Mouse (Mus musculus): Measurements from ENCODE around the gene AL607142.1. TPM values are rescaled to one million over a fixed set of nuclear protein-coding genes. Genes with fewer than 3 reads are reported as not detected.

AL607142.1 gene
- polyA plus RNA-seq, 1 experiment from 2014 or later: not detected

DNA sequence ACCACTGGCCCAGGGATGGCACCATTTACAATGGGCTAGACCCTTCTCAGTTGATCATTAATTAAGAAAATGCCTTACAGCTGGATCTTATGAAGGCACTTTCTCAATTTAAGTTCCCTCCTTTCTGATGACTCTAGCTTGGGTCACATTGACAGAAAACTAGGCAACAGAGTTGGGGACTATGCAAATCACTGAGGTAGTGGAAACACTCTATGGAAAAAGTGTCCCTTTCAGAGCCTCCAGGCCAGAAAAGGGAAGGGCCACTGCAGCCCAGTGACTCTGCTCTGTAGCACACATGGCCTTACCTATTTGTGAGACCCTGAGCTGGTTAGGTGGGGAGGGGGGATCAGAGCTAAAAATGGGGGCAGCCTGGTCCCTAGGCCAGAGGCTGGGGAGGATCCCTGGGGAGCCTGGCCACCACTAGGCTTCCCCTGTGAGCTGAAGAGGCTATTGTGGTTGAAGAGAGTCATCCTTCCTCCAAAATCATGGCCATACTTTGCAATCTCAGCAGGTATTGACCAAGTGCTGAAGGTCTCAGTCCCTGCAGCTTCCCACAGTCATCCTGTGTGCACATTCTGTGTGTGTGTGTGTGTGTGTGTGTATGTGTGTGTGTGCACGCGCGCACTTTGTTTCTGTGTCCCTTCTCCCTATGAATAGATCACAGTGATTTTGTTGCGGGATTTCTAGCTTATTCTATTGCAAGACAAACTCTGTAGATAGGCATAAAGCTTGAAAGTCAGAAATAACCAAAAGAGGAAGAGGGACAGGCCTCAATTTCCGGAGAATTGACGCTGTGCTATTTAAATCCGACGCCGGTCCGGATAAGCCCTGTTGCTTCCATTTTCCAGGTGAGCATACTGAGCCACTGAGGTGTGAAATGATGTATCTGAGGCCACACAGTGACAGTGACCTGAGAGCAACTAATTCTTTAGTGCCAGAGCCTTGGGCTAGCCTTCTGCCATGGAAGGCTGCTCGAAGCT, 11.5 kb upstream of the AL607142.1 start:
- no peak overlapping the region for H3K9ac ChIP-seq (ENCODE audit: low read depth, low read length)
- H3K4me3 ChIP-seq (replicated peaks; ENCODE audit: low read depth, low read length): no peak overlapping the region
- no peak overlapping the region for H3K27ac ChIP-seq
- H3K27me3 ChIP-seq (ENCODE audit: insufficient read depth, low read length): no peaks in the 10 kb centered on the region
- ATAC-seq (replicated peaks; ENCODE audit: low FRiP score, low read depth) (no peak), DNase-seq (ENCODE audit: low spot score) (no peak)
- H3K4me2 ChIP-seq (ENCODE audit: low read length): no peak overlapping the region
- TF ChIP-seq CTCF (IDR thresholded peaks at IDR 0.05; ENCODE audit: low read depth): no peak
- no peaks in the 10 kb centered on the region for H3K36me3 ChIP-seq (ENCODE audit: insufficient read depth, low read length)
- no peaks in the 10 kb centered on the region for H3K4me1 ChIP-seq (replicated peaks; ENCODE audit: insufficient read depth, low read length)
- H3K9me3 ChIP-seq (replicated peaks; ENCODE audit: low read length): no peaks in the 10 kb centered on the region
- 83% methylated on average over 11 of the region's 11 CpGs for WGBS

DNA sequence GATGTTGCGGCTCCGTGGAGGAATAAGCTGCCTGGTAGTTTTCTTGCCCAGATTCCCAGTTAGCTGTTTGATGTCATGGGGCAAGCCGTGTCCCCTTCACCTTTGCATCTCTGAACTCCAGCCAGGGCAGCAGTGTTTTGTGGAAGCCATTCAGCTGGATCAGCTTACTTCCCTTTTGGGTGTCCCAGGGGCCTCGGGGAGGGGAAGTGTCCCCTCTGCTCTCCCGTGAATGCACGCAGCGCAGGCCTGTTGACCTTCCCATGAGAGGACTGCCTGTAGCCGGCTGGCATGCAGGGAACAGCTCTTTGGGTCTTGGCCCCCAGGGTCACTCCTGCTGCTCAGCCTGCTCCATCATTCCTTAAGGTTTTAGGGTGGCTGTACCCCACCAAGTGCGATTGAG, 10.7 kb upstream of the AL607142.1 start:
- Histone ChIP-seq H3K4me1 (replicated peaks; ENCODE audit: insufficient read depth, low read length) (no peaks in the 10 kb centered on the region), H3K4me2 (ENCODE audit: low read length) (no peak overlapping the region), H3K9ac (ENCODE audit: low read depth, low read length) (no peak overlapping the region), H3K27me3 (ENCODE audit: insufficient read depth, low read length) (no peaks in the 10 kb centered on the region), H3K27ac (no peak overlapping the region), H3K4me3 (replicated peaks; ENCODE audit: low read depth, low read length) (no peak overlapping the region), H3K9me3 (replicated peaks; ENCODE audit: low read length) (no peaks in the 10 kb centered on the region), H3K36me3 (ENCODE audit: insufficient read depth, low read length) (no peaks in the 10 kb centered on the region)
- no peak for TF ChIP-seq CTCF (IDR thresholded peaks at IDR 0.05; ENCODE audit: low read depth)
- no peak for ATAC-seq (replicated peaks; ENCODE audit: low FRiP score, low read depth)
- 44% methylated on average over 9 of the region's 9 CpGs for WGBS
- DNase-seq (ENCODE audit: low spot score): no peak

DNA sequence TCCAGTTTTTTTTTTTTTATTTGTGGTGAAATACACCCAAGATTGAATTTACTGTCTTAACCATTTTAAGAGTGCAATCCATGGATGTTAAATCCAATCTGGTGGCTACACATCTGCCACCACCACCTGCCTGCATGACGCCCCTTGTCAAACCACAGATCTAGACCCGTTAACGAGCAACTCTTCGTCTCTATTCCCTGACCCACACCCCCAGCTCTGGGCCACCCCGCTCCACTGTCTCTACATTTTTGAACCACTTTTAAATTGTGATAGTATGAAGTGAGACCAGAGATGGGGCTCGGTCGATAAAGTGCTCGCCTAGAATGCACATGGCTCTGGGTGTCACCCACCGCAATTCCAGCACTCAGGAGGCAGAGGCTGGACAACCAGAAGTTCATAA, 8.3 kb upstream of the AL607142.1 start:
- WGBS: 95% methylated on average over 9 of the region's 9 CpGs
- no peak for TF ChIP-seq CTCF (IDR thresholded peaks at IDR 0.05; ENCODE audit: low read depth)
- Histone ChIP-seq H3K27me3 (ENCODE audit: insufficient read depth, low read length) (no peaks in the 10 kb centered on the region), H3K9me3 (replicated peaks; ENCODE audit: low read length) (no peaks in the 10 kb centered on the region), H3K27ac (no peak overlapping the region), H3K4me3 (replicated peaks; ENCODE audit: low read depth, low read length) (no peak overlapping the region), H3K9ac (ENCODE audit: low read depth, low read length) (no peak overlapping the region), H3K4me1 (replicated peaks; ENCODE audit: insufficient read depth, low read length) (no peaks in the 10 kb centered on the region), H3K4me2 (ENCODE audit: low read length) (no peak overlapping the region), H3K36me3 (ENCODE audit: insufficient read depth, low read length) (no peaks in the 10 kb centered on the region)
- DNase-seq (ENCODE audit: low spot score) (no peak), ATAC-seq (replicated peaks; ENCODE audit: low FRiP score, low read depth) (no peak)

DNA sequence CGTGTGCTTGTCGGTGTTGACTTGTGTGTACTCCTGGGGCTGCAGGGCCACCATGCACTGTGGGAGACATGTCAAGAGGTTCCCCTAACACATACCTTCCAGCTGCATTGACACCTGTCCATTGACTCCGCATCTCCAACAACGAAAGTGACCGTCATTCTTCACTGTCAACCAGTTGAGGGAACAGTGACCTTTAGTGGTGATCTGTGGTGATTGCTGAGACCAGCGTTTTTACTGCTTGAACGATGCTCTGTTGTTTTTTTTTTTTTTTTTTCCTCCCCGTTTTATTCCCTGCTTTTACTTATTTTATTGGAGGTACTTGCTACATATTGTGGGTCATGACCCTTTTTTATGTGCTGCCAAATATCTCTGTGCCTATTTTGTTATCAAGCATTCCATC, 7.3 kb upstream of the AL607142.1 start:
- no peaks in the 10 kb centered on the region for H3K27me3 ChIP-seq (ENCODE audit: insufficient read depth, low read length)
- H3K36me3 ChIP-seq (ENCODE audit: insufficient read depth, low read length): no peaks in the 10 kb centered on the region
- DNase-seq (ENCODE audit: low spot score) (no peak), ATAC-seq (replicated peaks; ENCODE audit: low FRiP score, low read depth) (no peak)
- no peaks in the 10 kb centered on the region for H3K4me1 ChIP-seq (replicated peaks; ENCODE audit: insufficient read depth, low read length)
- 53% methylated on average over 8 of the region's 8 CpGs for whole genome bisulfite sequencing
- no peak overlapping the region for H3K9ac ChIP-seq (ENCODE audit: low read depth, low read length)
- no peaks in the 10 kb centered on the region for H3K9me3 ChIP-seq (replicated peaks; ENCODE audit: low read length)
- H3K4me2 ChIP-seq (ENCODE audit: low read length): no peak overlapping the region
- H3K4me3 ChIP-seq (replicated peaks; ENCODE audit: low read depth, low read length): no peak overlapping the region
- no peak; the same call in 1 of the 2 replicates for TF ChIP-seq CTCF (IDR thresholded peaks at IDR 0.05; ENCODE audit: low read depth)
- no peak overlapping the region for H3K27ac ChIP-seq

DNA sequence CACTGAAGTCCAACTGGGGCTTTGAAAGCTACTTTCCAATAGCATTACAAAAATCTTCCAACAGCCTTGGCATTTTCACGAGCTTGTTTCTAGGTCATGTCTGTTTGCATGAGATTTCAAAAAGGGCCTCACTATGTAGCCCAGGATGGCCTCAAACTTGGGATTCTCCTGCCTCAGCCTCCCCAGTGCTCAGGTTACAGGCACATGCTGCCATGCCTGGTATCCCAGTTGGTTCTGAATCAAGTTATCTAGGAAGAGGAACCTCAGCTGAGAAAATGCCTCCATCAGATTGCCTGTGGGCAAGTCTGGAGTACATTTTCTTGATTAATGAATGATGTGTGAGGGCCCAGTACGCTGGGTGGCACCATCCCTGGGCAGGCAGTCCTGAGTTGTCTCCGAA, 6.6 kb upstream of the AL607142.1 start:
- H3K4me1 ChIP-seq (replicated peaks; ENCODE audit: insufficient read depth, low read length): no peaks in the 10 kb centered on the region
- no peaks in the 10 kb centered on the region for H3K27me3 ChIP-seq (ENCODE audit: insufficient read depth, low read length)
- H3K36me3 ChIP-seq (ENCODE audit: insufficient read depth, low read length): no peaks in the 10 kb centered on the region
- H3K27ac ChIP-seq: no peak overlapping the region
- no peak overlapping the region for H3K4me3 ChIP-seq (replicated peaks; ENCODE audit: low read depth, low read length)
- H3K9ac ChIP-seq (ENCODE audit: low read depth, low read length): no peak overlapping the region
- no peak for ATAC-seq (replicated peaks; ENCODE audit: low FRiP score, low read depth)
- WGBS: 85% methylated on average over 3 of the region's 3 CpGs
- no peak for TF ChIP-seq CTCF (IDR thresholded peaks at IDR 0.05; ENCODE audit: low read depth)
- no peaks in the 10 kb centered on the region for H3K9me3 ChIP-seq (replicated peaks; ENCODE audit: low read length)
- no peak overlapping the region for H3K4me2 ChIP-seq (ENCODE audit: low read length)
- no peak for DNase-seq (ENCODE audit: low spot score)

DNA sequence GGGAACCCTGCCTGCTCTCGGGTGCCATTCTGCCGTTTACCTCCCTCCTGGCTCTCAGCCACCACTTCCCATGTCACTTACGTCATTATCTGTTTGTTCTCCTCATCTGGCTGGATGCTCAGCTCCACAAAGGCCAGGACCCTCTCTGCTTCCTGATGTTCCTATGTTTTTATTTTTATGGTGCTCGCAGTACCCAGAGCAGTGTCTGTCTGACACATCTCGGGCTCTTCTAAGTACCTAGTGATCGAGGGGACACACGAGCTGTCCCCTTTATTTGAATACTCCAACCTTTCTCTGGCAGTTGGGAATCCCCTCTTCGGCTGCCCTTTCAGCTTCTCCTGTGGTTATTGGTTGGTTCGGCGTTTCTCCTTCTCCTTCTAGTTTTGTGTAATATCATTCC, 6.0 kb upstream of the AL607142.1 start:
- H3K36me3 ChIP-seq (ENCODE audit: insufficient read depth, low read length): no peaks in the 10 kb centered on the region
- no peaks in the 10 kb centered on the region for H3K9me3 ChIP-seq (replicated peaks; ENCODE audit: low read length)
- no peak overlapping the region for H3K9ac ChIP-seq (ENCODE audit: low read depth, low read length)
- no peaks in the 10 kb centered on the region for H3K4me1 ChIP-seq (replicated peaks; ENCODE audit: insufficient read depth, low read length)
- TF ChIP-seq CTCF (IDR thresholded peaks at IDR 0.05; ENCODE audit: low read depth): no peak
- H3K27ac ChIP-seq: no peak overlapping the region
- DNase-seq (ENCODE audit: low spot score): no peak
- no peak overlapping the region for H3K4me2 ChIP-seq (ENCODE audit: low read length)
- WGBS: 71% methylated on average over 10 of the region's 10 CpGs
- no peak for ATAC-seq (replicated peaks; ENCODE audit: low FRiP score, low read depth)
- H3K4me3 ChIP-seq (replicated peaks; ENCODE audit: low read depth, low read length): no peak overlapping the region
- no peaks in the 10 kb centered on the region for H3K27me3 ChIP-seq (ENCODE audit: insufficient read depth, low read length)

All from kidney, postnatal 0 days (tissue).